Mouse (Mus musculus) MEL (cell line): ENCODE results near the gene 3110021N24Rik. TPM values are rescaled to one million over a fixed set of nuclear protein-coding genes. Genes with fewer than 3 reads are reported as not detected.

Source experiments
- DNase-seq: peaks from one replicate; pipeline ENCODE4 v3.0.0; 2011; ENCODE audit warnings: low read depth, low spot score
- H3K27ac ChIP-seq: 2 replicates; pipeline ENCODE4 v1.5.1; 2012; ENCODE audit warnings: low read depth, mild to moderate bottlenecking, control low read depth, low read length, moderate library complexity; ENCODE audit not compliant: control insufficient read depth
- H3K27me3 ChIP-seq, 2 experiments: fragments of 150-350 bp in 1 of 2; sonication (generic) in 1 of 2; 2 replicates each; pipeline ENCODE4 v1.6.1; 2012; ENCODE audit warnings: low read length in 2 of 2, mild to moderate bottlenecking in 2 of 2, improper control_type of control experiment in 1 of 2, moderate library complexity in 1 of 2; ENCODE audit not compliant: insufficient read depth in 2 of 2, control insufficient read depth in 1 of 2
- H3K36me3 ChIP-seq, 2 experiments: 2 replicates each; pipeline ENCODE4 v1.6.1; 2012 to 2014; ENCODE audit warnings: low read length in 2 of 2, improper control_type of control experiment in 1 of 2, inconsistent platforms in 1 of 2, mild to moderate bottlenecking in 1 of 2; ENCODE audit not compliant: insufficient read depth in 2 of 2, control insufficient read depth in 1 of 2
- H3K4me1 ChIP-seq, 2 experiments: fragments of 150-350 bp in 1 of 2; sonication (generic) in 1 of 2; 2 replicates each; pipeline ENCODE4 v1.6.1; 2012; ENCODE audit warnings: low read length in 2 of 2, improper control_type of control experiment in 1 of 2, mild to moderate bottlenecking in 1 of 2; ENCODE audit not compliant: insufficient read depth in 2 of 2, control insufficient read depth in 1 of 2
- H3K4me3 ChIP-seq, 2 experiments: fragments of 150-350 bp in 1 of 2; sonication (generic) in 1 of 2; 2 replicates each; pipeline ENCODE4 v1.5.1; 2012; ENCODE audit warnings: low read depth in 2 of 2, low read length in 2 of 2, mild to moderate bottlenecking in 2 of 2, moderate library complexity in 2 of 2, control low read depth in 1 of 2, improper control_type of control experiment in 1 of 2; ENCODE audit not compliant: control insufficient read depth in 1 of 2, insufficient read depth in 1 of 2
- H3K79me2 ChIP-seq: 2 replicates; pipeline ENCODE4 v1.6.1; 2012; ENCODE audit warnings: mild to moderate bottlenecking, low read length, moderate library complexity; ENCODE audit not compliant: control insufficient read depth, poor library complexity, insufficient read depth
- H3K9ac ChIP-seq: 2 replicates; pipeline ENCODE4 v1.6.1; 2012; ENCODE audit warnings: low read depth, mild to moderate bottlenecking, control low read depth, low read length, moderate library complexity; ENCODE audit not compliant: control insufficient read depth, poor library complexity, severe bottlenecking
- H3K9me3 ChIP-seq: fragments of 150-350 bp; sonication (generic); replicated peaks from 2 replicates; pipeline ENCODE4 v1.6.1; 2012; ENCODE audit warnings: mild to moderate bottlenecking, low read length, improper control_type of control experiment, moderate library complexity; ENCODE audit not compliant: insufficient read depth
- CHD1 ChIP-seq: IDR thresholded peaks from 2 replicates; pipeline ENCODE4 v1.6.1; 2012; ENCODE audit warnings: low read depth, mild to moderate bottlenecking, inconsistent platforms, low read length, improper control_type of control experiment
- ELF1 ChIP-seq: IDR thresholded peaks from 2 replicates; pipeline ENCODE4 v1.6.1; 2014; ENCODE audit warnings: low read depth, mild to moderate bottlenecking, inconsistent platforms, low read length, improper control_type of control experiment, moderate library complexity
- GABPA ChIP-seq: IDR thresholded peaks from 2 replicates; pipeline ENCODE4 v1.6.1; 2012; ENCODE audit warnings: low read depth, mild to moderate bottlenecking, inconsistent platforms, low read length, improper control_type of control experiment, moderate library complexity
- GATA1 ChIP-seq: IDR thresholded peaks from 2 replicates; pipeline ENCODE4 v1.6.1; 2011; ENCODE audit warnings: low read depth, low read length, improper control_type of control experiment
- HCFC1 ChIP-seq: IDR thresholded peaks from 2 replicates; pipeline ENCODE4 v1.6.1; 2012; ENCODE audit warnings: low read depth, mild to moderate bottlenecking, inconsistent platforms, low read length, improper control_type of control experiment, moderate library complexity
- JUND ChIP-seq: IDR thresholded peaks from 2 replicates; pipeline ENCODE4 v1.6.1; 2011; ENCODE audit warnings: low read depth, mild to moderate bottlenecking, improper control_type of control experiment, low read length
- MAFK ChIP-seq: IDR thresholded peaks from 2 replicates; pipeline ENCODE4 v1.6.1; 2011; ENCODE audit warnings: low read depth, mild to moderate bottlenecking, low read length, improper control_type of control experiment, borderline replicate concordance
- MEF2A ChIP-seq: IDR thresholded peaks from 2 replicates; pipeline ENCODE4 v1.6.1; 2014; ENCODE audit warnings: low read depth, mild to moderate bottlenecking, inconsistent platforms, low read length, improper control_type of control experiment; ENCODE audit not compliant: poor library complexity, insufficient replicate concordance, severe bottlenecking; ENCODE audit errors: extremely low read depth
- MXI1 ChIP-seq: IDR thresholded peaks from 2 replicates; pipeline ENCODE4 v1.6.1; 2011; ENCODE audit warnings: mild to moderate bottlenecking, low read depth, low read length, improper control_type of control experiment
- MYB ChIP-seq: IDR thresholded peaks from 2 replicates; pipeline ENCODE4 v1.6.1; 2011; ENCODE audit warnings: mild to moderate bottlenecking, low read depth, low read length, improper control_type of control experiment
- NELFE ChIP-seq: IDR thresholded peaks from 2 replicates; pipeline ENCODE4 v1.6.1; 2011; ENCODE audit warnings: low read depth, low read length, improper control_type of control experiment
- NRF1 ChIP-seq: IDR thresholded peaks from 2 replicates; pipeline ENCODE4 v1.6.1; 2014; ENCODE audit warnings: low read depth, mild to moderate bottlenecking, inconsistent platforms, low read length, improper control_type of control experiment, moderate library complexity; ENCODE audit not compliant: poor library complexity, insufficient read depth, severe bottlenecking
- POLR2A ChIP-seq, 2 experiments: IDR thresholded peaks; 2 replicates each; pipeline ENCODE4 v1.6.1; 2011 to 2012; ENCODE audit warnings: low read length in 2 of 2, mild to moderate bottlenecking in 2 of 2, control low read depth in 1 of 2, improper control_type of control experiment in 1 of 2, low read depth in 1 of 2, moderate library complexity in 1 of 2; ENCODE audit not compliant: control insufficient read depth in 1 of 2, insufficient read depth in 1 of 2, poor library complexity in 1 of 2
- POLR2AphosphoS2 ChIP-seq: IDR thresholded peaks from 2 replicates; pipeline ENCODE4 v1.6.1; 2011; ENCODE audit warnings: low read length, improper control_type of control experiment
- POLR2AphosphoS5 ChIP-seq: IDR thresholded peaks from 2 replicates; pipeline ENCODE4 v1.6.1; 2012; ENCODE audit warnings: low read depth, borderline replicate concordance, mild to moderate bottlenecking, inconsistent platforms, low read length, moderate library complexity, mixed read lengths
- TAL1 ChIP-seq: IDR thresholded peaks from 2 replicates; pipeline ENCODE4 v1.6.1; 2012; ENCODE audit warnings: mild to moderate bottlenecking, inconsistent platforms, low read length, moderate library complexity, mixed read lengths
- UBTF ChIP-seq: IDR thresholded peaks from 2 replicates; pipeline ENCODE4 v1.6.1; 2012; ENCODE audit warnings: low read depth, mild to moderate bottlenecking, inconsistent platforms, low read length, improper control_type of control experiment, moderate library complexity, borderline replicate concordance; ENCODE audit not compliant: insufficient read depth
- polyA plus RNA-seq, 2 experiments: library from polyadenylated mRNA; stranded (reverse) in 1 of 2; unstranded in 1 of 2; fragments of >175 nt in 1 of 2; fragments of >200 nt in 1 of 2; gene quantifications; 2 replicates each; pipeline versions ENCODE4 v1.2.1 to v1.2.4; 2012; ENCODE audit warnings: low replicate concordance in 2 of 2, low read depth in 1 of 2; ENCODE audit not compliant: insufficient read length in 2 of 2, insufficient read depth in 1 of 2, missing spikeins in 1 of 2
- total RNA-seq: library from RNA; depleted of rRNA; stranded (reverse); fragments of 300-350 nt; gene quantifications from 2 replicates; pipeline ENCODE4 v1.2.3, GENCODE M21; 2012

The 3110021N24Rik gene
- total and polyA plus RNA-seq, 3 experiments: not detected

DNA sequence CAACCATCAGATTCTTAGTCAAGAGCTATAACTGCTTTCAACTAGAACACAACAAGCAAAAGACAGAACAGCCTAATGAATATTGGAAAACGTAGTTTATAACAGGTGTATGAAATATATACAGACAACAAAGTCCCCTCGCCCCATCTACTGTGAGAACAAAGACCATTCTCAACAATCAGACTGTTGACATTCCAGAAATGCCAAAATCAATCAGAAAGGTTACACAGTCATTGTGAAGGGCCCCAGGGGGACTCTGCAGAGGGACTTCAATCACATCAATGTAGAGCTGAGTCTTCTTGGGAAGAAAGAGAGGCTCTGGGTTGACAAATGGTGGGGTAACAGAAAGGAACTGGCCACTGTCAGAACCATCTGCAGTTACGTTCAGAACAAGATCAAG, 12.1 kb downstream of the 3110021N24Rik start:
- Histone ChIP-seq H3K27me3 (peaks cover 10 to 14% of the 10 kb centered on the region in 2 experiments), H3K4me3 (no peak overlapping the region), H3K27ac (no peak overlapping the region), H3K79me2 (no peaks in the 10 kb centered on the region), H3K4me1 (no peaks in the 10 kb centered on the region), H3K9ac (no peak overlapping the region), H3K9me3 (no peaks in the 10 kb centered on the region), H3K36me3 (no peaks in the 10 kb centered on the region)
- DNase-seq: no peak
- TF ChIP-seq MEF2A (no peak), NRF1 (no peak), JUND (no peak), POLR2AphosphoS5 (no peak)

DNA sequence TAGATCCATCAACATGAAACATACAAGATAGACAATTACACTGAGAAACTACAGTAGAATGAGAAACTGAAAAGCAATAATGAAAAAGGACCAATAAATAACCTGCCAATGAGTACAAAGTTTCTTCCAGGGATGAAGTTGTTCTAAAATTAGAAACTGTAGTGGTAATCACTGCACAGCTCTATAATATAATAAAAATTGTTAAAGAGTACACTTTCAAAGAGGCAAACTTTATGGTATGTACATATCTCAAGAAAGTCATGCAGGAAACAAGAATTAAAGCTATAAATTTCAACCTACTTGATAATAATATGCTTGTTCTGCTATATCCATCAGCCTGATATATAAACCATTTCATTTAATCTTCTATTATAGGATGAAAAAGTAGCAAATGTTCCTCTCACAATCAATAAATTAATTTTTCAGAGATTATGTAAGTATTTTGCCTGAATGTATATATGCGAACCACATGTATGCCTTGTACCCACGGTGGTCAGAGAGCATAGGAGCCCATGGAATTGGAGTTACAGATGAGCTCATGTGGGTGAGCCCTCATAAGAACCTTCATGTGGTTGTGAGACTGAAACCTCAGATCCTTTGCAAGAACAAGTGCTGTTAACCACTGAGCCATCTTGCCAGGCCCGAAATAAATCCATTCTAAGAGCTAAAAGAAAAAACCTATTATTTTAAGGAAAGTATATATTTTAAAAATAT, 26.9 kb downstream of the 3110021N24Rik start:
- no peaks in the 10 kb centered on the region for H3K79me2 ChIP-seq
- H3K9me3 ChIP-seq: no peaks in the 10 kb centered on the region
- no peak for DNase-seq
- no peaks in the 10 kb centered on the region for H3K36me3 ChIP-seq
- H3K27me3 ChIP-seq: peaks cover 1 to 15% of the 10 kb centered on the region in 2 experiments
- H3K4me1 ChIP-seq: no peaks in the 10 kb centered on the region
- H3K4me3 ChIP-seq: no peak overlapping the region
- TF ChIP-seq MXI1 (no peak), GATA1 (no peak), NRF1 (no peak), NELFE (no peak), ELF1 (no peak), TAL1 (no peak), GABPA (no peak), CHD1 (no peak), MAFK (no peak), POLR2A (IDR thresholded peaks at IDR 0.05; ENCODE audit: control insufficient read depth in 1 of 2, insufficient read depth in 1 of 2, low read depth in 1 of 2, low read length in 2 of 2, poor library complexity in 1 of 2) (no peak), MEF2A (no peak), HCFC1 (no peak), POLR2AphosphoS2 (no peak), UBTF (no peak), MYB (no peak)
- no peak overlapping the region for H3K9ac ChIP-seq
- no peak overlapping the region for H3K27ac ChIP-seq
